Mouse (Mus musculus) midbrain, postnatal 0 days (tissue): Measurements from ENCODE around the gene Cbr3. TPM values are rescaled to one million over a fixed set of nuclear protein-coding genes. Genes with fewer than 3 reads are reported as not detected.
"Not testable (repeated sequence)": the region's sequence is repeated elsewhere in the genome, so short reads cannot be mapped to it uniquely, and the experiment has no call there.

Source experiments
- ATAC-seq: fragments of 200-750 bp; cut with Nextera tagmentation; 2 replicates; pipeline ENCODE4 v1.8.0; 2017; ENCODE audit warnings: moderate number of reproducible peaks, mild to moderate bottlenecking, moderate TSS enrichment, moderate library complexity; ENCODE audit not compliant: low FRiP score
- DNase-seq: peaks from one replicate; pipeline ENCODE4 v3.0.0-alpha.2; 2015; ENCODE audit warnings: low spot score
- H3K27ac ChIP-seq: fragments of 300-500 bp; sonication (generic); 2 replicates; pipeline ENCODE4 v1.5.1; 2014; ENCODE audit warnings: low read depth, mild to moderate bottlenecking, low read length, mixed read lengths
- H3K27me3 ChIP-seq: fragments of 300-500 bp; sonication (generic); 2 replicates; pipeline ENCODE4 v1.6.1; 2014; ENCODE audit warnings: low read length, control low read depth, mixed read lengths; ENCODE audit not compliant: insufficient read depth
- H3K36me3 ChIP-seq: fragments of 300-500 bp; sonication (generic); 2 replicates; pipeline ENCODE4 v1.6.1; 2014; ENCODE audit warnings: low read length, control low read depth, mixed read lengths; ENCODE audit not compliant: insufficient read depth
- H3K4me1 ChIP-seq: fragments of 300-500 bp; sonication (generic); 2 replicates; pipeline ENCODE4 v1.6.1; 2014; ENCODE audit warnings: mild to moderate bottlenecking, control low read depth, antibody characterized with exemption, low read length, mixed read lengths; ENCODE audit not compliant: insufficient read depth
- H3K4me2 ChIP-seq: fragments of 300-500 bp; sonication (generic); 2 replicates; pipeline ENCODE4 v1.6.1; 2014; ENCODE audit warnings: low read depth, mild to moderate bottlenecking, low read length, mixed read lengths; ENCODE audit not compliant: poor library complexity, severe bottlenecking
- H3K4me3 ChIP-seq: fragments of 300-500 bp; sonication (generic); 2 replicates; pipeline ENCODE4 v1.5.1; 2014; ENCODE audit warnings: low read depth, mild to moderate bottlenecking, low read length, moderate library complexity
- H3K9ac ChIP-seq: fragments of 300-500 bp; sonication (generic); replicated peaks from 2 replicates; pipeline ENCODE4 v1.6.1; 2014; ENCODE audit warnings: mild to moderate bottlenecking, low read length, moderate library complexity, mixed read lengths; ENCODE audit not compliant: poor library complexity, severe bottlenecking
- H3K9me3 ChIP-seq: fragments of 300-500 bp; sonication (generic); 2 replicates; pipeline ENCODE4 v1.6.1; 2016; ENCODE audit warnings: low read length, control low read depth
- CTCF ChIP-seq: IDR thresholded peaks from 2 replicates; pipeline ENCODE4 v1.5.1; 2016; ENCODE audit warnings: antibody characterized with exemption, mild to moderate bottlenecking
- WGBS: fragments of 180-500 bp; shearing (Covaris S2); extraction: QIAGEN DNeasy Blood & Tissue Kit; methylation state at CpG from one replicate; pipeline ENCODE4 v1.1.7; 2014; 5-methylcytosine and 5-hydroxymethylcytosine counted together
- polyA plus RNA-seq: library from polyadenylated mRNA; unstranded; fragments of >200 nt; fragmentation: Nextera tagmentation; extraction: Ambion mirVana; gene quantifications from 2 replicates; pipeline ENCODE4 v1.2.1, GENCODE M21; 2015
- total RNA-seq: library from RNA; depleted of rRNA; stranded (reverse); fragments of >200 nt; gene quantifications from 2 replicates; pipeline ENCODE4 v1.2.3, GENCODE M21; 2014; rRNA removed

The Cbr3 gene
- 4.0 and 7.4 TPM in 2 replicates for total RNA-seq
- 3.6 and 5.0 TPM in 2 replicates for polyA plus RNA-seq

- Histone ChIP-seq H3K4me1 (0 out of 2 replicates have a peak, but pooled peaks cover 5% of the 10 kb centered on the region), H3K4me2 (peak within 1 kb of the TSS; percentile 66), H3K27me3 (peaks cover 44% of the 10 kb centered on the region), H3K9me3 (no peaks in the 10 kb centered on the region), H3K27ac (no peak within 1 kb of the TSS), H3K4me3 (peak within 1 kb of the TSS; percentile 41), H3K9ac (peak within 1 kb of the TSS; percentile 9), H3K36me3 (no peaks in the 10 kb centered on the region)
- ATAC-seq (peak; percentile 74; the same call in 1 of the 2 replicates), DNase-seq (peak; percentile 47)
- under 1% methylated on average over 63 of the region's 63 CpGs for WGBS
- TF ChIP-seq CTCF = peak; percentile 59
Observed at GRCm38 (mm10) chr16:93682689-93683507, at the start of gene Cbr3. Cbr3 (plus strand) TSS chr16:93683215.

GRCm38 (mm10) chr16:93644006-93644405 lies 39.0 kb upstream of the Cbr3 start:
- Histone ChIP-seq H3K36me3 (no peaks in the 10 kb centered on the region), H3K4me3 (no peak overlapping the region), H3K9ac (no peak overlapping the region), H3K4me1 (no peaks in the 10 kb centered on the region), H3K27me3 (no peaks in the 10 kb centered on the region), H3K27ac (no peak overlapping the region), H3K4me2 (no peak overlapping the region), H3K9me3 (no peaks in the 10 kb centered on the region)
- TF ChIP-seq CTCF = no peak
- WGBS = 63% methylated on average over 4 of the region's 4 CpGs
- DNase-seq (no peak), ATAC-seq (no peak)

- DNase-seq (no peak), ATAC-seq (no peak)
- TF ChIP-seq CTCF = no peak
- H3K9ac ChIP-seq = no peak overlapping the region
- no peaks in the 10 kb centered on the region for H3K36me3 ChIP-seq
- no peaks in the 10 kb centered on the region for H3K9me3 ChIP-seq
- 88% methylated on average over 5 of the region's 5 CpGs for WGBS
- H3K4me1 ChIP-seq = no peaks in the 10 kb centered on the region
- no peak overlapping the region for H3K4me2 ChIP-seq
- no peak overlapping the region for H3K27ac ChIP-seq
- H3K27me3 ChIP-seq = no peaks in the 10 kb centered on the region
- H3K4me3 ChIP-seq = no peak overlapping the region
Observed at GRCm38 (mm10) chr16:93648441-93649183, 34.4 kb upstream of the Cbr3 start.

GRCm38 (mm10) chr16:93667976-93668375 lies 15.0 kb upstream of the Cbr3 start:
- no peak for ATAC-seq
- TF ChIP-seq CTCF = no peak

GRCm38 (mm10) chr16:93669521-93669920 lies 13.5 kb upstream of the Cbr3 start:
- Histone ChIP-seq H3K4me2 (no peak overlapping the region), H3K9ac (no peak overlapping the region)
- no peak for ATAC-seq

More at GRCm38 (mm10) chr16:93667976-93668375, 15.0 kb upstream of the Cbr3 start:
- Histone ChIP-seq H3K9ac (no peak overlapping the region), H3K36me3 (no peaks in the 10 kb centered on the region), H3K4me3 (no peak overlapping the region), H3K9me3 (no peaks in the 10 kb centered on the region), H3K27ac (no peak overlapping the region), H3K4me1 (no peaks in the 10 kb centered on the region), H3K27me3 (no peaks in the 10 kb centered on the region), H3K4me2 (no peak overlapping the region)
- DNase-seq = no peak

GRCm38 (mm10) chr16:93670466-93670865 lies 12.5 kb upstream of the Cbr3 start:
- 51% methylated on average over 4 of the region's 4 CpGs for WGBS
- not testable (repeated sequence) for ATAC-seq

More at GRCm38 (mm10) chr16:93669521-93669920, 13.5 kb upstream of the Cbr3 start:
- H3K36me3 ChIP-seq = no peaks in the 10 kb centered on the region
- H3K27me3 ChIP-seq = no peaks in the 10 kb centered on the region
- no peaks in the 10 kb centered on the region for H3K9me3 ChIP-seq
- DNase-seq = no peak
- no peak for TF ChIP-seq CTCF
- H3K4me3 ChIP-seq = no peak overlapping the region
- H3K4me1 ChIP-seq = no peaks in the 10 kb centered on the region
- H3K27ac ChIP-seq = no peak overlapping the region

More at GRCm38 (mm10) chr16:93670466-93670865, 12.5 kb upstream of the Cbr3 start:
- not testable (repeated sequence) for H3K4me1 ChIP-seq, H3K27ac ChIP-seq, H3K9ac ChIP-seq, H3K4me2 ChIP-seq, DNase-seq, H3K9me3 ChIP-seq, H3K4me3 ChIP-seq, H3K36me3 ChIP-seq, H3K27me3 ChIP-seq
